Mouse (Mus musculus) forebrain, embryonic 15.5 days (tissue): ENCODE measurements around the gene Aebp1. TPM values are rescaled to one million over a fixed set of nuclear protein-coding genes. Genes with fewer than 3 reads are reported as not detected.

Experiments used
- ATAC-seq: fragments of 200-750 bp; cut with Nextera tagmentation; replicated peaks from 2 replicates; pipeline ENCODE4 v1.8.0; 2017; ENCODE audit warnings: mild to moderate bottlenecking, moderate TSS enrichment, moderate library complexity
- H3K27ac ChIP-seq: fragments of 300-500 bp; sonication (generic); replicated peaks from 2 replicates; pipeline ENCODE4 v1.5.1; 2015; ENCODE audit warnings: mild to moderate bottlenecking, inconsistent platforms
- H3K27me3 ChIP-seq: fragments of 300-500 bp; sonication (generic); 2 replicates; pipeline ENCODE4 v1.6.1; 2015; ENCODE audit warnings: inconsistent platforms
- H3K36me3 ChIP-seq: fragments of 300-500 bp; sonication (generic); 2 replicates; pipeline ENCODE4 v1.6.1; 2015; ENCODE audit warnings: mild to moderate bottlenecking, inconsistent platforms
- H3K4me1 ChIP-seq: fragments of 300-500 bp; sonication (generic); 2 replicates; pipeline ENCODE4 v1.6.1; 2015; ENCODE audit warnings: inconsistent platforms
- H3K4me2 ChIP-seq: fragments of 300-500 bp; sonication (generic); replicated peaks from 2 replicates; pipeline ENCODE4 v1.6.1; 2015; ENCODE audit warnings: mild to moderate bottlenecking, inconsistent platforms
- H3K4me3 ChIP-seq: fragments of 300-500 bp; sonication (generic); 2 replicates; pipeline ENCODE4 v1.5.1; 2015; ENCODE audit warnings: mild to moderate bottlenecking, inconsistent platforms
- H3K9ac ChIP-seq: fragments of 300-500 bp; sonication (generic); replicated peaks from 2 replicates; pipeline ENCODE4 v1.6.1; 2015; ENCODE audit warnings: mild to moderate bottlenecking, inconsistent platforms
- H3K9me3 ChIP-seq: fragments of 300-500 bp; sonication (generic); 2 replicates; pipeline ENCODE4 v1.6.1; 2016; ENCODE audit warnings: inconsistent platforms
- WGBS: fragments of 180-500 bp; shearing (Covaris S2); methylation state at CpG from one replicate; pipeline ENCODE4 v1.1.7; 2015; ENCODE audit warnings: mixed read lengths; 5-methylcytosine and 5-hydroxymethylcytosine counted together
- polyA plus RNA-seq: library from polyadenylated mRNA; unstranded; fragments of >200 nt; fragmentation: Nextera tagmentation; extraction: Ambion mirVana; gene quantifications from 2 replicates; pipeline ENCODE4 v1.2.1, GENCODE M21; 2015

The Aebp1 gene
- 10.0 and 10.4 TPM in 2 replicates for polyA plus RNA-seq

DNA sequence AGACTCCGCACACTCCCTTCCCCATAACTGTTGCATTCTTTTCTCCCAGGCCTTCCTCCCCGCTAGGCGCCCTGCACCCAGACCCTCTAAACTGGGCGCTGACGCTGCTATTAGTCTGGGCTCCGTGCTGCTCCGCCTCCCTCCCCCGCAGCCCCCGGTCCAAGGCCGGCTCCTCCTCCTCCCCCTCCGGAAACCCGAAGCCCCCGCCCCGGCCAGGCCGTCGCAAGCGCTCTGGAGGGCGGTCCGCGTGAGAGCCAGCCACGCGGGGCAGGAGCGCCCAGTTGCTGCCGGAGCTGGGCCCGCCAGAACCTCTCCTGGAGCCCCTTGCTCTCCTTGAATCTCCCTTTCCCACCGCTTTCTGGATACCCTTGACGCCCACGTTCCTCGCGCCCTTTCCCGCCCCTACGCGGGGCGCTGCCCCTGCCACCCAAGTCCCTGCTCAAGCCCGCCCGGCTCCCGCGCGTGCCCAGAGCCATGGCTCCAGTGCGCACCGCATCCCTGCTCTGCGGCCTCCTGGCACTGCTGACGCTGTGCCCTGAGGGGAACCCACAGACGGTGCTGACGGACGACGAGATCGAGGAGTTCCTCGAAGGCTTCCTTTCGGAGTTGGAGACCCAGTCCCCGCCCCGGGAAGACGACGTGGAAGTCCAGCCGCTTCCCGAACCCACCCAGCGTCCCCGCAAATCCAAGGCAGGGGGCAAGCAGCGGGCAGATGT, at the start of gene Aebp1:
TSS of gene Aebp1 (plus strand) at position 270 of the 716 bp plus-strand sequence.
- Histone ChIP-seq H3K36me3 (no peaks in the 10 kb centered on the region), H3K27me3 (peaks cover 27% of the 10 kb centered on the region), H3K9ac (peak within 1 kb of the TSS; percentile 1), H3K4me1 (peaks cover 12% of the 10 kb centered on the region), H3K4me2 (peak within 1 kb of the TSS; percentile 56), H3K9me3 (no peaks in the 10 kb centered on the region), H3K27ac (no peak within 1 kb of the TSS), H3K4me3 (peak within 1 kb of the TSS; percentile 31)
- peak; percentile 47; the same call in 1 of the 2 replicates for ATAC-seq
- 4% methylated on average over 58 of the region's 59 CpGs for WGBS

DNA sequence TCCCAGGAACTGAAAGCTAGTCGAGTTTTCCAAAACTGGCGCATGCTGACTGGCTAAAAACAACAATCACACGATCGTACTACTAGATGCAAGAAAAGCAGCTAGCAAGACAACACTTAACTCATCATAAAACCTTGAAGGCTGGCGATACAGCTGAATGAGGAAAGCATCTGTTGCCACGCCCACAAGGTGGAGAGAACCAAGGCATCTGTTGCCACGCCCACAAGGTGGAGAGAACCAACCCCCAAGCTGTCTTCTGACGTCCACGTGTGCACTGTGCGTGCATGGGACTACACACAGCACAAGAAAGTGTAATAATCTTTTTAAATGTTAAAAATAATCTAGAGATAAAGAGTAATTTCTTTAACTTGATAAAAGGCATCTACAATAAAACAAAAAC, 48.4 kb upstream of the Aebp1 start:
- no peaks in the 10 kb centered on the region for H3K27me3 ChIP-seq
- no peak overlapping the region for H3K27ac ChIP-seq
- ATAC-seq: no peak
- no peak overlapping the region for H3K4me2 ChIP-seq
- H3K36me3 ChIP-seq: no peaks in the 10 kb centered on the region
- H3K4me3 ChIP-seq: no peak overlapping the region
- no peak overlapping the region for H3K9ac ChIP-seq
- 79% methylated on average over 10 of the region's 10 CpGs for WGBS
- no peaks in the 10 kb centered on the region for H3K4me1 ChIP-seq
- H3K9me3 ChIP-seq: no peaks in the 10 kb centered on the region

DNA sequence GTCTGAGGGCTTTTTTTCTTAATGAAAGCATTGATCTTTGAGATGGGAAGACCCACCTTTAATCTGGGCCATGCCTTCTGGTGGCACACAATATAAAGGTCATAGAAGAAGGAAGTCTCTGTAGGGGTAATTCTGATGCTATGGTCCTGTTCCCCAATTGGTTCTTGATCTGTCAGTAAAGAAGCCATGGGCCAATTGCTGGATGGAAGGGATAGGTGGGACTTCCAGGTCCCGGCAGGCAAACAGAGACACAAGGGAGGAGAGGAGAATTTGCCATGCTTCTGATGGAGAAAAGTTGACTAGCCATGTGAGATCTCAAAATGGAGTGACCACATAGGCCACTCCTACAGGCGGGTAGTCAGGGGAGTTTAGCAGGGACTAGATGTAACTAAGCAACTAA, 42.5 kb upstream of the Aebp1 start:
- no peak overlapping the region for H3K27ac ChIP-seq
- no peaks in the 10 kb centered on the region for H3K9me3 ChIP-seq
- WGBS: 71% methylated on average over 2 of the region's 2 CpGs
- H3K4me2 ChIP-seq: no peak overlapping the region
- H3K9ac ChIP-seq: no peak overlapping the region
- no peaks in the 10 kb centered on the region for H3K36me3 ChIP-seq
- H3K27me3 ChIP-seq: no peaks in the 10 kb centered on the region
- no peak overlapping the region for H3K4me3 ChIP-seq
- H3K4me1 ChIP-seq: no peaks in the 10 kb centered on the region
- no peak for ATAC-seq

DNA sequence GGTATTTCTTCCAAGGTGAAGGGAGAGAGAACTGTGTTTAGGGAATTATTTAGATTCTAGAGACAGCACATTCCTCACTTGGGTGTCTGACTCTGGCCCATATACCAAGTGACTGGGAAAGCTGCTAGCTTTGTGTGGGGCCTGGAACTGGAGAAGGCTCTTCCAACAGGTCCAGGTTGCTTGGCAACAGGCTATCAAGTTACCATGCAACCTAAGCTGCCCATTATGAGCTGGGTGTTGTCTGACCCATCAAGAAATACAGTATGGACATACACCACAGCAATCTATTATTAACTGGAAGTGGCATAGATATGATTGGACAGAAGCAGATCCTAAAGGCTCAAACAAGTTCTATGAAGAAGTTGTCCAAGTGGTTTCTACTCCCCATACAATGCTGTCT, 36.3 kb upstream of the Aebp1 start:
- peaks cover 8% of the 10 kb centered on the region; the same call in 1 of the 2 replicates for H3K36me3 ChIP-seq
- H3K4me1 ChIP-seq: no peaks in the 10 kb centered on the region
- H3K4me2 ChIP-seq: no peak overlapping the region
- H3K27ac ChIP-seq: no peak overlapping the region
- H3K27me3 ChIP-seq: no peaks in the 10 kb centered on the region
- no peak for ATAC-seq
- H3K9me3 ChIP-seq: no peaks in the 10 kb centered on the region
- no peak overlapping the region for H3K4me3 ChIP-seq
- no peak overlapping the region for H3K9ac ChIP-seq

DNA sequence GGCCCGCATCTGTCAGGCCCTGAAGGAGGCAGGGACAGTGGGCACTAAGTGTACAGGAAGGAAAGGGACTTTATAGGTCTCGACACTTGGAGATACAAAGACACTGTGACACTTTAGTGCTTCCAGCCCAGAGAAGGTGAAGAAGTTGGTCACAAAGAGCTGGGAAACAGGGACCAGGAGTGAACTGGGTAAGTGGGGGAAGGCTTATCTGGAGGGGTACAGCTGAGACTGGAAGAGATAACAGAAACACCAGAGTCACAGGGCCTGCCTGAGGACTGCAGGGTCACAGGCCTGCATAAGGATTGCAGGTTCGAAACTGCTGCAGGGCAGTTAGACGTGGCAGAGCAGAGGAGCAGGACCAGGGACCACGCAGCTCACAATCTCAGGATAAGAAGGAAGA, 33.8 kb upstream of the Aebp1 start:
- Histone ChIP-seq H3K9ac (no peak overlapping the region), H3K27ac (no peak overlapping the region), H3K4me3 (no peak overlapping the region), H3K4me1 (no peaks in the 10 kb centered on the region), H3K36me3 (peaks cover 17% of the 10 kb centered on the region; the same call in 1 of the 2 replicates), H3K4me2 (no peak overlapping the region), H3K9me3 (no peaks in the 10 kb centered on the region), H3K27me3 (no peaks in the 10 kb centered on the region)
- WGBS: 92% methylated on average over 5 of the region's 5 CpGs
- ATAC-seq: no peak

DNA sequence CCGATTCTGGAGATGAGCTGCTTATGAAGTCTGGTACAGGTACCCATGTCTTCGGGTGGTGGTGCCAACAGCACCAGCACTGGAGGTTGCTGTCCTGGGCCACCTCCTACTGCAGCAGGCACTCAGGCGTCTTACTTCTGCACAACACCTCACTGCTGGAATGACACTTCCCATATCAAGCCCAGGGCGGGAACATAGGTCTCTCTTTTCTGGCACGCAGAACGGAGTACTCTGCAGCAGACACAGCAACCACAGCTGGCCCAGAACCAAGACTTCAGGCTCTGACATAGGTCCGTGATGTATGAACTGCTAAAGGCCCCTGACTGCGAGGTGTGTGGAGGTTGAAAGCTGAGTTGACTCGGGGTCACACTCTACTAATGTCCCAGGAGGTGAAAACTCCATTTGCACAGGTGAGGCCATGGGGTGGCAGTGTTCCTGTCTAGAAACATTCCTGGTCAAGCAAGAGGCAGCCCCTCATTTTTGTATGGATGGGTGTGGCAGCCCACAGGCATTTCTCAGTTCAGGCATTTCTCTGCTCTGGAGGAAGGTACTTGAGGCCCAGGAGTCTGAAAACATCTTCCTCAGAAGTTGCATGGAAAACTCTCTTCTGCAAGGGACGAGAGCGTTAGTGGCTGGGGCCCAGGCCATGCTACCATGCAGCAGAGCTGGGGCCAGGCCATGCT, 33.1 kb upstream of the Aebp1 start:
- no peak for ATAC-seq
- Histone ChIP-seq H3K27me3 (no peaks in the 10 kb centered on the region), H3K4me2 (no peak overlapping the region), H3K36me3 (peaks cover 17% of the 10 kb centered on the region; the same call in 1 of the 2 replicates), H3K27ac (no peak overlapping the region), H3K9me3 (no peaks in the 10 kb centered on the region), H3K4me3 (no peak overlapping the region), H3K9ac (no peak overlapping the region), H3K4me1 (no peaks in the 10 kb centered on the region)
- 90% methylated on average over 11 of the region's 11 CpGs for WGBS

DNA sequence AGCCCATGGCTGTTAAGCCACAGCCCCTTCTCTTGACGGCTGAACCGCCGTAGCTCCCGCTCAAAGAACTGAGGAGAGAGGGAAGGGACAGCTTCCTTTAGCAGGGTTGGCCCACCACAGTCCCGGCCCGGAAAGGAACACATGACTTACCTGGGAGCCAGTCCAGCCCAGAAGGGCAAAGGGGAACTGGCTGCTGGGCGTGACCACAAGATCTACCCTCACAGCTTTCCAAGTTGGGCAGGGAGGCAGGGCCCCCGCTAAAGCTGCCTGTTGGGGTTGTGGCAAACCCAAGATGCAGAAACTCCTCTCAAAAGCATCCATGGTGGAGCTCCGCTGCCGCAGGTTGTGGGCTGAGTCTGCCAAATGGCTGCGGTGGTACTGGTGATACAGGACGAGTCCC, 32.4 kb upstream of the Aebp1 start:
- peaks cover 17% of the 10 kb centered on the region; the same call in 1 of the 2 replicates for H3K36me3 ChIP-seq
- no peak overlapping the region for H3K4me2 ChIP-seq
- 94% methylated on average over 12 of the region's 12 CpGs for WGBS
- no peaks in the 10 kb centered on the region for H3K9me3 ChIP-seq
- no peak overlapping the region for H3K9ac ChIP-seq
- no peak overlapping the region for H3K27ac ChIP-seq
- H3K27me3 ChIP-seq: no peaks in the 10 kb centered on the region
- no peak overlapping the region for H3K4me3 ChIP-seq
- no peak for ATAC-seq
- no peaks in the 10 kb centered on the region for H3K4me1 ChIP-seq

DNA sequence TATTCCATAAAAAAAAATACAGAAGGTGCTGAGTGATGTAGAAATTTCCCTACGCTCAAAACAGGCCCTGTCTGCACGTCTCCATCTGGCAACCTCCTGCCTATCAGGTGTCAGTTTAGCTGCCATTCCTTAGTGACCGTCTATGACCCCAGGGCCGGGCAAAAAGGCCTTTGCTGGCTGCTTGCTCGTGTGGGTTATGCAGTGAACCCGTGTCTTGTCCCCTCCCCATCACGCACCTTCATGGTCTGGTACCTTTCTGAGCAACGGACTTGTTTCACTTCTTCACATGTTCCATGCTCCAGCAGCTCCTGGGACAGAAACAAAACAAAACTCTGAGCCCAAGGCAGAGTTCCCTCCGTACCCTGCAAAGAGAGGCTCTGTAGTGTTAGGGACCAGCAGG, 27.2 kb upstream of the Aebp1 start:
- peaks cover 10% of the 10 kb centered on the region; the same call in 1 of the 2 replicates for H3K36me3 ChIP-seq
- H3K27me3 ChIP-seq: no peaks in the 10 kb centered on the region
- peaks cover 8% of the 10 kb centered on the region for H3K4me1 ChIP-seq
- WGBS: 92% methylated on average over 9 of the region's 9 CpGs
- H3K9ac ChIP-seq: no peak overlapping the region
- H3K27ac ChIP-seq: no peak overlapping the region
- H3K9me3 ChIP-seq: no peaks in the 10 kb centered on the region
- H3K4me2 ChIP-seq: no peak overlapping the region
- H3K4me3 ChIP-seq: no peak overlapping the region
- no peak for ATAC-seq

DNA sequence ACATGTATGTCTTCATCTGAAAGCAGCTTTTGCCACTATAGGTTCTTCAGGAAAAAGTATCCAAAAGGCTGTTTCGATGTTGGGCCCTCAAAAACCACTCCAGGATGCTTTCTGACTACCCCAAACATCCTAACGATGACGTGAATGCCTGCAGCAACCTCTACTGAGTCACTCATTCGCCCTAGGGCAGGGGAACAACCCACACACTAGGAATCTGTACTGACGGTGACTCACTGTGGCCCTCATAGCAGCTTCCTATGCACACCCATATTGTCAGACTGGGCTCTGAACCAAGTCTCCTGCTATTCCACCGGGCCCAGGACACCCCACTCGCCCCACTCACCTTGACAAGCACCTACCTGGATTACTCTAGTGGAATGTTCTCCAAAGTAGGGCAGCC, 26.7 kb upstream of the Aebp1 start:
- H3K27me3 ChIP-seq: no peaks in the 10 kb centered on the region
- no peaks in the 10 kb centered on the region for H3K9me3 ChIP-seq
- no peak overlapping the region for H3K9ac ChIP-seq
- WGBS: 86% methylated on average over 7 of the region's 7 CpGs
- H3K27ac ChIP-seq: no peak overlapping the region
- no peak overlapping the region for H3K4me3 ChIP-seq
- peaks cover 8% of the 10 kb centered on the region for H3K4me1 ChIP-seq
- no peak for ATAC-seq
- H3K36me3 ChIP-seq: peaks cover 8% of the 10 kb centered on the region; the same call in 1 of the 2 replicates
- H3K4me2 ChIP-seq: no peak overlapping the region

DNA sequence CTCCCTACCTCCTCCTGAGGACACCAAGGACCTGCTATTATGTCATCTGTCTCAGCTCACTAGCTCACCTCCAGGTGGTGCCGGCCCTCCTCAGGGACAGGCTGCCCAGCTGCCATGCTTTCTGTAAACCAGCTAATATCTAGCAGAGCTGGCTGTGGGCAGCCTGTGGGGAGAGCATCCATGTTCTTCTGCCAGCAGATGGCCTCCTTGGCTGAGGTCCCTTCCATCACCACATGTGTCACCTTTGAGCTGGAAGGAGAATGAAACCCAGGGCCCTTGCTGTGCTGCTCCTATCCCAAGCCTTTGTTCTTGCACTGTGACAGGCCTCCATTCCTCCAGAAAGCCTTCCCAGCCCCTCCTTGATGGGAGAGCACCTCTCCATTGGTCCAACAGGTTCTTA, 25.6 kb upstream of the Aebp1 start:
- H3K36me3 ChIP-seq: peaks cover 8% of the 10 kb centered on the region; the same call in 1 of the 2 replicates
- no peaks in the 10 kb centered on the region for H3K9me3 ChIP-seq
- ATAC-seq: no peak
- H3K4me2 ChIP-seq: no peak overlapping the region
- no peaks in the 10 kb centered on the region for H3K27me3 ChIP-seq
- H3K4me3 ChIP-seq: no peak overlapping the region
- WGBS: 56% methylated on average over 1 of the region's 1 CpGs
- H3K9ac ChIP-seq: no peak overlapping the region
- peaks cover 8% of the 10 kb centered on the region for H3K4me1 ChIP-seq
- H3K27ac ChIP-seq: no peak overlapping the region

DNA sequence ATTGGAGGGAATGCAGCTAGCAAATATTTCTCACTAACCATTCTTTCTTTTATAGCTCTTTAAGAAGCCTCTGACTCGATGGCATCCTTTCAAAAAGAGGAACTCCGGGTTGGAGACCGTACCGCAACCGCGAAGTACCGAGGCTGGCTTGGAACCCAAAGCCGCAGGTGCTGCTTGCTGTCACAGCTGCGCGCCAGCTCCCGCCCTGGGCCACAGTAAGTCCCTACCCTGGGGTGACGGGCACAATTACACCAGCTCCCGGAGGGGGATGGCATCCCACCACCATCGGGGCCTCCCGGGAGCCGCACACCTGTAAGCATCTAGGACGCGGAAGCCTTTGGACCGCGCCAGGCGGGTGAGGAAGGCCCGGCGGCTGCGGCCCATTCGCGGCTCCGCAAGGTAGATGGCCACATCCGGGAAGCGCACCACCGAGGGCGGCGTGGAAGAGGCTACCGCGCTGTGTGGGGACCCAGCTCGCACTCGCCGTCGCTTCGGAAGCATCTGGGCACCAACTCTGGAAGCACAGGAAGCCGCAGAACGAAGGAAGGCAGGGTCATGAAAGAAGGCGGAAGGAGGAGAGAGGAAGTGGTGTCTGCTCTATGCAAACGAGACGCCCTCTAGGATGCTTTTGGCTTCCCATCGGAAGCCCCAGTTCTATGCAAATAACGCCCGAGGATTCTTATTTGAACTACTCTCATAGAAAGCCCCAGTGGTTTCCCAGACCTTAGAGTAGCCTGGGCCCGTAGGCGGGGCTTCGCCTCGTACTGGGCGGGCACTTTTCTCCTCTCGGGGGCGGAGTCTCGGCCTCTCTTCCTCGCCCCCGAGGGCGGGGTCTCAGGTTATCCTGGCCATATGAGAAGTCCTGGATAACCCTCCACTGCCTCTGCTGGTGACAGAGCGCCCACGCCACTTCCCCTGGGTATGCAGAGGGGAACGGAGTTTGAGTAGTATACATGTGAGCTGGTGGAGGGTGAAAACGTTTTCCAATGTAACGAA, 24.2 kb upstream of the Aebp1 start, which contains the start of gene Polm:
TSS of gene Polm (minus strand) at position 766 of the 996 bp plus-strand sequence.
- H3K9me3 ChIP-seq: no peaks in the 10 kb centered on the region
- peaks cover 8% of the 10 kb centered on the region for H3K4me1 ChIP-seq
- H3K36me3 ChIP-seq: peaks cover 4% of the 10 kb centered on the region; the same call in 1 of the 2 replicates
- peak within 1 kb of the TSS; percentile 90 for H3K4me2 ChIP-seq
- peak; percentile 97 for ATAC-seq
- H3K9ac ChIP-seq: peak within 1 kb of the TSS; percentile 76
- peak within 1 kb of the TSS; percentile 81 for H3K27ac ChIP-seq
- H3K27me3 ChIP-seq: no peaks in the 10 kb centered on the region
- under 1% methylated on average over 63 of the region's 63 CpGs for WGBS
- H3K4me3 ChIP-seq: peak within 1 kb of the TSS; percentile 77
